Mouse (Mus musculus): ENCODE measurements at regions not wholly inside any gene's neighbourhood (a gene's known extent, or its start where the extent isn't known, plus 50 kb on each side); places are given as distances from the start of the nearest gene placed in this dataset.

GRCm38 (mm10) chr12:16477572-16477971 lies 133.2 kb downstream of the Lpin1 start:
- DNase-seq (ENCODE audit: low read depth, low spot score), result no peak

GRCm38 (mm10) chr12:16474361-16475080 lies 136.2 kb downstream of the Lpin1 start:
- DNase-seq (ENCODE audit: low read depth, low spot score), result no peak

GRCm38 (mm10) chr12:16457419-16457818 lies 153.3 kb downstream of the Lpin1 start:
- DNase-seq (ENCODE audit: low read depth, low spot score), result no peak

GRCm38 (mm10) chr12:16450771-16451435 lies 159.9 kb downstream of the Lpin1 start:
- no peak for DNase-seq (ENCODE audit: low read depth, low spot score)

GRCm38 (mm10) chr12:16438717-16439116 lies 172.0 kb downstream of the Lpin1 start:
- DNase-seq (ENCODE audit: low read depth, low spot score), result no peak

- DNase-seq (ENCODE audit: low read depth, low spot score), result no peak
These were observed 173.8 kb downstream of the Lpin1 start for GRCm38 (mm10) chr12:16436961-16437360.

- DNase-seq (ENCODE audit: low read depth, low spot score), result no peak
These were observed 174.5 kb downstream of the Lpin1 start for GRCm38 (mm10) chr12:16436255-16436654.

GRCm38 (mm10) chr12:16434739-16435138 lies 176.0 kb downstream of the Lpin1 start:
- DNase-seq (ENCODE audit: low read depth, low spot score), result no peak

GRCm38 (mm10) chr12:16434225-16434624 lies 176.5 kb downstream of the Lpin1 start:
- no peak for DNase-seq (ENCODE audit: low read depth, low spot score)

GRCm38 (mm10) chr12:16425980-16426379 lies 184.8 kb downstream of the Lpin1 start:
- DNase-seq (ENCODE audit: low read depth, low spot score), result no peak

GRCm38 (mm10) chr12:16424526-16424925 lies 186.2 kb downstream of the Lpin1 start:
- DNase-seq (ENCODE audit: low read depth, low spot score), result no peak

GRCm38 (mm10) chr12:16395720-16396119 lies 215.0 kb downstream of the Lpin1 start:
- no peak for DNase-seq (ENCODE audit: low read depth, low spot score)

GRCm38 (mm10) chr12:16392851-16393250 lies 217.9 kb downstream of the Lpin1 start:
- DNase-seq (ENCODE audit: low read depth, low spot score), result no peak

- no peak for DNase-seq (ENCODE audit: low read depth, low spot score)
These were observed 219.0 kb downstream of the Lpin1 start for GRCm38 (mm10) chr12:16391630-16392269.

- no peak for DNase-seq (ENCODE audit: low read depth, low spot score)
These were observed 219.6 kb downstream of the Lpin1 start for GRCm38 (mm10) chr12:16391163-16391562.

- no peak for DNase-seq (ENCODE audit: low read depth, low spot score)
These were observed 223.7 kb downstream of the Lpin1 start for GRCm38 (mm10) chr12:16387035-16387434.

GRCm38 (mm10) chr12:16384396-16384795 lies 226.4 kb downstream of the Lpin1 start:
- no peak for DNase-seq (ENCODE audit: low read depth, low spot score)

- DNase-seq (ENCODE audit: low read depth, low spot score), result no peak
These were observed 227.2 kb downstream of the Lpin1 start for GRCm38 (mm10) chr12:16383499-16383935.

- no peak for DNase-seq (ENCODE audit: low read depth, low spot score)
These were observed 228.3 kb downstream of the Lpin1 start for GRCm38 (mm10) chr12:16382417-16382988.

GRCm38 (mm10) chr12:16381026-16381425 lies 229.7 kb downstream of the Lpin1 start:
- no peak for DNase-seq (ENCODE audit: low read depth, low spot score)

- DNase-seq (ENCODE audit: low read depth, low spot score), result no peak
These were observed 230.4 kb downstream of the Lpin1 start for GRCm38 (mm10) chr12:16380346-16380745.

- DNase-seq (ENCODE audit: low read depth, low spot score), result no peak
These were observed 231.4 kb downstream of the Lpin1 start for GRCm38 (mm10) chr12:16379415-16379814.
